Mouse (Mus musculus): ENCODE measurements at regions not wholly inside any gene's neighbourhood (a gene's known extent, or its start where the extent isn't known, plus 50 kb on each side); places are given as distances from the start of the nearest gene placed in this dataset.

DNA sequence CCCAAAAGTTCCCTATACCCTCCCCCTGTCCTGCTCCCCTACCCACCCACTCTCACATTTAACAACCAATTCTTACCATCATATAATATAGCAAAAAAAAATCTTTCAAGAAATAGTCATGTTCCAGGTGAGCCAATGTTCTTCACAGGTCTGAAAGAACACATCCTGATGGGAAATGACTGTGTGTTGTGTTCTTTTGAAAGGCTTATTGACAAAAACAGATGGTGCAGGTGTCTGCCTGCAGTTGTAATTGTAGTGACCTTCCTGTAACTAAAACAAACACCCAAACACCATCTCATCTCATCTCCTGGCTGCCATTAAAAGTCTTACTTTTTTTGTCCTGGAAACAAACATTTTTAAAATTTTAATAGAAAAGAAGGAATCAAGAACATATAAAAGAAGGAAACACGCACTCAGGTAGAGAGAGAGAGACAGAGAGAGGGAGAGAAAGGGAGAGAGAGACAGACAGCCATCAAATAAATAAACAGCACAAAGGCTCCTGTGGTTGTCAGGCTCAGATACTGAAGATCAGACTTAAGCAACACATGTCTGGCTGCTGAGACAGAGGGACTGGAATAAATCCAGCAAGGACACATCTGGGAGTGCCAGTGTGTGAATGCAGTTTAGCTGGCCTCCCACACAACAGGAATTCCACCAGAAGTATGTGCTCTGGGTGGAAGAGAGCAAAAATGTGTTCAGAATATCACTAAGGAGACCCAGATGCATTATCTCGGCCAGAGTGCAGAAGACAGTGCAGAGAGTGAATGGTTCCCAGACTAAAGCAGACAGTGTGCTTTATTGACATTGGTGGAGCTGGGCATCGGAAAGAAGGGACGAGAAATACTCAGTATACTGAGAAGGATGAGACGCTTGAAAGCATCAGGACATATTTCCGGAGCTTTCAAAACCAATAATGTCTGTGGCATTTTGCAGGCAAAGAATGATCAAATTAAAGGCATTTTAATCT, 513.5 kb upstream of the Klf6 start:
- no peak for DNase-seq (ENCODE audit: low read depth, low spot score)
- TF ChIP-seq CHD2 (IDR thresholded peaks at IDR 0.05; ENCODE audit: low read depth, low read length) (no peak), ZNF384 (IDR thresholded peaks at IDR 0.05; ENCODE audit: low read depth, low read length) (no peak), HCFC1 (IDR thresholded peaks at IDR 0.05; ENCODE audit: borderline replicate concordance, insufficient read depth, low read length) (no peak), MAFK (IDR thresholded peaks at IDR 0.05; ENCODE audit: insufficient read depth, low read depth, low read length) (no peak), ZC3H11A (IDR thresholded peaks at IDR 0.05; ENCODE audit: borderline replicate concordance, low read depth, low read length) (no peak)
- Histone ChIP-seq H3K9ac (ENCODE audit: insufficient read depth, low read depth, low read length, poor library complexity, severe bottlenecking) (no peak overlapping the region), H3K36me3 (ENCODE audit: control insufficient read depth, insufficient read depth, low read length, poor library complexity, severe bottlenecking) (no peaks in the 10 kb centered on the region), H3K4me3 (ENCODE audit: insufficient read depth in 1 of 2, low read depth in 1 of 2, low read length in 2 of 2, poor library complexity in 1 of 2, severe bottlenecking in 1 of 2) (no peak overlapping the region), H3K4me1 (ENCODE audit: control insufficient read depth in 2 of 2, insufficient read depth in 2 of 2, low read length in 2 of 2, poor library complexity in 1 of 2) (no peaks in the 10 kb centered on the region), H3K9me3 (ENCODE audit: control insufficient read depth, insufficient read depth, low read depth, low read length) (no peaks in the 10 kb centered on the region), H3K27ac (ENCODE audit: insufficient read depth, low read depth, low read length, poor library complexity, severe bottlenecking) (no peak overlapping the region)
- in situ Hi-C loops (cut with MboI; ENCODE audit: low sequenced_read_pairs in 2 of 2, unreplicated experiment in 2 of 2): no loop called here

DNA sequence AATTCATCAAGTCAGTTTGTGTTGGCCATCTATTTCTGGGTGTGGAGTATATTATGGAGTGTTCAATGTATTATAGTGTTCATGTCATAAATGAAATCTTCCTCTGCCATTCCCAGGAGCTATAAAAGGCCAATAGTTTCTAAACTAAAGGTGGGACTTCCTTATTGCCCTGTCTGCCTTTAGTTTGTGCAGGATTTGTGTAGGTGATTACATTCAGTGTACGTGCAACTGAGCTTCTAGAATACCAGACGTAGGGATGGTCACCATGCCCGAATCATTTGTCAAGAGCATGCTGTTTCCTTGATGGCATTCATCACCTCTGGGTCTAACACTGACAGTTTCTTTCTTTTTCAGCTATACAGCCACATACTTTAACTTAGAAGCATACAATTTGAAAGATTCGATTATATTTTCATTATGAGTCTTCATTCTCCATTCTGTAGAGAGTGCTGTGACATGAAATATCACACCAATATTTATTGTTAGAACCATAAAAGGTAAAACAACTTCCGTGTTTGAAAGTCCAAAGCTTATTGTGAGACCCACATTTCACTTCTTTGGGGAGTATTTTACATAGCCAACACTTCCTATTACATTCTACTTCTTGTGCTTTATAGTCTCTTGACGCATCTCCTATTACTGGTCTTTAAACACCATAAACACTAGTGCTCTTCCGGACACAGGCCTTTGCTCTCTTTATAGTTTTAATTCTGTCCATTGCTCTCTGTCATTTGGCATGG, 494.1 kb upstream of the Klf6 start:
- in situ Hi-C loops (cut with MboI; ENCODE audit: low sequenced_read_pairs in 2 of 2, unreplicated experiment in 2 of 2): no loop called here
- H3K4me3 ChIP-seq (ENCODE audit: insufficient read depth in 1 of 2, low read depth in 1 of 2, low read length in 2 of 2, poor library complexity in 1 of 2, severe bottlenecking in 1 of 2): no peak overlapping the region
- no peaks in the 10 kb centered on the region for H3K36me3 ChIP-seq (ENCODE audit: control insufficient read depth, insufficient read depth, low read length, poor library complexity, severe bottlenecking)
- H3K27ac ChIP-seq (ENCODE audit: insufficient read depth, low read depth, low read length, poor library complexity, severe bottlenecking): no peak overlapping the region
- TF ChIP-seq ZNF384 (IDR thresholded peaks at IDR 0.05; ENCODE audit: low read depth, low read length): no peak
- no peak for TF ChIP-seq CHD2 (IDR thresholded peaks at IDR 0.05; ENCODE audit: low read depth, low read length)
- no peak for TF ChIP-seq ZC3H11A (IDR thresholded peaks at IDR 0.05; ENCODE audit: borderline replicate concordance, low read depth, low read length)
- no peak for TF ChIP-seq HCFC1 (IDR thresholded peaks at IDR 0.05; ENCODE audit: borderline replicate concordance, insufficient read depth, low read length)
- no peak for TF ChIP-seq MAFK (IDR thresholded peaks at IDR 0.05; ENCODE audit: insufficient read depth, low read depth, low read length)
- H3K4me1 ChIP-seq (ENCODE audit: control insufficient read depth in 2 of 2, insufficient read depth in 2 of 2, low read length in 2 of 2, poor library complexity in 1 of 2): no peaks in the 10 kb centered on the region
- H3K9me3 ChIP-seq (ENCODE audit: control insufficient read depth, insufficient read depth, low read depth, low read length): no peaks in the 10 kb centered on the region
- no peak for DNase-seq (ENCODE audit: low read depth, low spot score)
- no peak overlapping the region for H3K9ac ChIP-seq (ENCODE audit: insufficient read depth, low read depth, low read length, poor library complexity, severe bottlenecking)

DNA sequence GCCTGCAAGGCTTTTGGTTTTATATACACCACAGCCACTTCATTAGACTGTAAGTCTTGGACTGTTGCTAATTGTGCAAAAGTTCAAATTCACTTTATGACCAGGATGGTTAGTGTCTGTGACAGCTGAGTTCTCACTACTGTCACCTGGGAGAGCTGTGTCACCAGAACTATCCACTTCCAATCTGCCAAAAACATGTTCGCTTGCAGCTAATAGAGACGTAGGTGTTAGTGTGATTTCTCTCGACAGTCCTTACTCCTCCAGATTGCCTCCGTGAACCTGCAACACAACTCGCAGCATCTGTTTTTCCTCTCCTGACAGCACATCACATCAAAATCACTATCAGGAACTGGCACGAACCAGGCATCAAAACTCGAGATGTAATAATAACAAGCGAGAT, 491.3 kb upstream of the Klf6 start:
- H3K4me1 ChIP-seq (ENCODE audit: control insufficient read depth in 2 of 2, insufficient read depth in 2 of 2, low read length in 2 of 2, poor library complexity in 1 of 2): no peaks in the 10 kb centered on the region
- no peak overlapping the region for H3K27ac ChIP-seq (ENCODE audit: insufficient read depth, low read depth, low read length, poor library complexity, severe bottlenecking)
- no peaks in the 10 kb centered on the region for H3K9me3 ChIP-seq (ENCODE audit: control insufficient read depth, insufficient read depth, low read depth, low read length)
- H3K4me3 ChIP-seq (ENCODE audit: insufficient read depth in 1 of 2, low read depth in 1 of 2, low read length in 2 of 2, poor library complexity in 1 of 2, severe bottlenecking in 1 of 2): no peak overlapping the region
- H3K36me3 ChIP-seq (ENCODE audit: control insufficient read depth, insufficient read depth, low read length, poor library complexity, severe bottlenecking): no peaks in the 10 kb centered on the region
- no peak overlapping the region for H3K9ac ChIP-seq (ENCODE audit: insufficient read depth, low read depth, low read length, poor library complexity, severe bottlenecking)
- in situ Hi-C loops (cut with MboI; ENCODE audit: low sequenced_read_pairs in 2 of 2, unreplicated experiment in 2 of 2): no loop called here
- TF ChIP-seq ZNF384 (IDR thresholded peaks at IDR 0.05; ENCODE audit: low read depth, low read length) (no peak), HCFC1 (IDR thresholded peaks at IDR 0.05; ENCODE audit: borderline replicate concordance, insufficient read depth, low read length) (no peak), MAFK (IDR thresholded peaks at IDR 0.05; ENCODE audit: insufficient read depth, low read depth, low read length) (no peak), CHD2 (IDR thresholded peaks at IDR 0.05; ENCODE audit: low read depth, low read length) (no peak), ZC3H11A (IDR thresholded peaks at IDR 0.05; ENCODE audit: borderline replicate concordance, low read depth, low read length) (no peak)
- DNase-seq (ENCODE audit: low read depth, low spot score): no peak

DNA sequence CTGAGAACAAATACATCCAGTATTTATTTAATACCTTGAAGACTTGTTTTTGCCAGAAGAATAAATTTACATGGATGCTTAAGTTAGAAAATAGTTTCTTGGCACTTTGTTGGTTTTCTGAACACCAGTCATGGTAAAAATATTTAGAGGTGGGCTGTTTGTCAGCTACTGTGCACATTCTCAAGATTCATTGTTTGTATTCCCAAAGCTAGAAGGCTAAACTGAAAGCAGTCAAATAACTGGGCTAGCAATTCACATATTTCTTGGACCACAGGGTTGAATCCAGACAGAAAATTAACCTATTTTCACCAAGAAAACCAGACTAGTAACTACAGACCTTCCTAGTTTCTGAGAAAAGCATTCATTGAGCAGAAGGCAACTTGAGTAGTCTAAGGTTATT, 488.1 kb upstream of the Klf6 start:
- no peak overlapping the region for H3K27ac ChIP-seq (ENCODE audit: insufficient read depth, low read depth, low read length, poor library complexity, severe bottlenecking)
- H3K4me3 ChIP-seq (ENCODE audit: insufficient read depth in 1 of 2, low read depth in 1 of 2, low read length in 2 of 2, poor library complexity in 1 of 2, severe bottlenecking in 1 of 2): no peak overlapping the region
- H3K9ac ChIP-seq (ENCODE audit: insufficient read depth, low read depth, low read length, poor library complexity, severe bottlenecking): no peak overlapping the region
- DNase-seq (ENCODE audit: low read depth, low spot score): no peak
- H3K9me3 ChIP-seq (ENCODE audit: control insufficient read depth, insufficient read depth, low read depth, low read length): no peaks in the 10 kb centered on the region
- no peaks in the 10 kb centered on the region for H3K36me3 ChIP-seq (ENCODE audit: control insufficient read depth, insufficient read depth, low read length, poor library complexity, severe bottlenecking)
- in situ Hi-C loops (cut with MboI; ENCODE audit: low sequenced_read_pairs in 2 of 2, unreplicated experiment in 2 of 2): no loop called here
- TF ChIP-seq CHD2 (IDR thresholded peaks at IDR 0.05; ENCODE audit: low read depth, low read length): no peak
- no peak for TF ChIP-seq MAFK (IDR thresholded peaks at IDR 0.05; ENCODE audit: insufficient read depth, low read depth, low read length)
- no peak for TF ChIP-seq ZNF384 (IDR thresholded peaks at IDR 0.05; ENCODE audit: low read depth, low read length)
- no peak for TF ChIP-seq ZC3H11A (IDR thresholded peaks at IDR 0.05; ENCODE audit: borderline replicate concordance, low read depth, low read length)
- TF ChIP-seq HCFC1 (IDR thresholded peaks at IDR 0.05; ENCODE audit: borderline replicate concordance, insufficient read depth, low read length): no peak
- H3K4me1 ChIP-seq (ENCODE audit: control insufficient read depth in 2 of 2, insufficient read depth in 2 of 2, low read length in 2 of 2, poor library complexity in 1 of 2): no peaks in the 10 kb centered on the region

Data from ES-E14 (cell line).